Mouse (Mus musculus) heart, postnatal 25 days (tissue): ENCODE measurements around the gene Ccdc149. TPM values are rescaled to one million over a fixed set of nuclear protein-coding genes. Genes with fewer than 3 reads are reported as not detected.
A peak's percentile ranks its signal among the peaks of the same experiment; 100 is the strongest.

Experiments
- DNase-seq: peaks from one replicate; pipeline ENCODE4 v3.0.0; 2022; ENCODE audit warnings: low spot score
- intact Hi-C: fragments of 180-260 bp; cut with DNase I; formaldehyde crosslinking; loops from one replicate; pipeline ENCODE4 v1.15.1; 2025
- total RNA-seq, 2 experiments: library from RNA; stranded (reverse); gene quantifications; 2 replicates each; pipeline ENCODE4 v1.2.3; 2021

Ccdc149 gene
- total RNA-seq, 2 experiments from 2014 or later = 6.8 to 7.1 TPM

DNA sequence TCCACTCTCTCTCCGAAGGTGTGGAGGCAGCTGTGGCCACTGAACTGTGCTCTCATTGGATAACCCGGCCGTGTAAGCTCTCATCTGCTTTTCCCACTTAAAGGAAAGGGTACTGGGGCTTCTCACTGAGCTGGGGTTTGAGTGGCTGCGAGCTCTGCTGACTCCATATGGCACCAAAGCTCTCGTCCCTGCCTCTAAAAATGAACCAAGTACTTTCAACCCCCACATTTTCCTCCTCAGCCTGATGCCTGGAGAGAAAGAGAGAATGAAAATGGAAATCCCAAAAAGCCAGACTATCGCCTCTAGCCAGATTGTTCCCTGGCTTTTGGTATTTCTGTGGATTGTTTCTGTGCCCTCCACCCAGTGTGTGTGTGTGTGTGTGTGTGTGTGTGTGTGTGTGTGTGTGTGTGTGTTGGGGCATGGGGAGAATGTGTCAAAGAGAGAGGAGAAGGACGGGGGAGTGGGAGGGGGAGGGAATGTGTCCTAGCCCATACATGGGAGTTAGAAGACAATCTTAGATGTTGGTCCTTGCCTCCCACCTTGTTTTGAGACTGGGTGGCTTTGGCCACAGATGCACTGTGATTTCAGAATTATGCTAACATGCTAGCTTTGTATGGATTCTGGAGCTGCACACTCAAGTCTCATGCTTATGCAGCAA lies 83.1 kb downstream of the Ccdc149 start:
- intact Hi-C loops = no loop called here
- no peak for DNase-seq

DNA sequence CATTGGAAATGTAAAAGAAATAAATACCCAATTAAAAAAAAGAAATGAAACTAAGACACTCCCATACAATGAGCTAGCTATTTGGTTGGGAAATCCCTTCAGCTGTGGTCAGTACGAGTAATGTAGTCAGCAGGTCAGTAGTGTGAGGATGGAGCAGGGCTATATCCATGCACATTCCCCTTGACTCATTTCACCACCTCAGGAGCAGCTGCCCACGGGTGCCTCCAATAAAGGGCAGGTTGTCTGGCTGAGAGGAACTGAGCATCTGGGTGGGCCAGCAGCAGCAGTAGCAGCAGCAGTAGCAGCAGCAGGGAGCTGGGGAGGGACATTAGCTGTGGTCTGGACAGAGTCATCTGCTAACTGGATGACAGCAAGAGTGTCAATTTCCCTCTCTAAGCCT lies 85.3 kb downstream of the Ccdc149 start:
- DNase-seq = no peak
- intact Hi-C loops = no loop called here

DNA sequence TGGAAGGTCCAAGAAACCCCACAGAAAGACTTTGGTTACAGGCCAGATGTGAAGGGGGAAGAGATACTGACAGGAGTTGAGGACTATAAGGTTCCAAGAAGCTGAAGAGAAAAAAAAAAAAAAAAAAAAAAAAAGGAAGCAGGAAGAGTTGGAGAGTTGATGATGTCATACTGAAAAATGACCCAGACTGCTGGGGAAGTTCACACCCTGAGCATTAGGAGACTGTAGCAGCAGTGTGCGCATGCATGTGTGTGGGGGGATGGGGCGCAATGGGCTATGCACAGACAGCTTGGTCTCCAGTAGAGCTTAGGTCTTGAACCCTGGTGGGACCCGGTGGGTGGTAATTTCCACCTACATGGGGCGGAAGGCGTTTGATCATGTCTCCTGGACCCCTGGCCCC lies 87.6 kb downstream of the Ccdc149 start:
- no peak for DNase-seq
- intact Hi-C loops = no loop called here

DNA sequence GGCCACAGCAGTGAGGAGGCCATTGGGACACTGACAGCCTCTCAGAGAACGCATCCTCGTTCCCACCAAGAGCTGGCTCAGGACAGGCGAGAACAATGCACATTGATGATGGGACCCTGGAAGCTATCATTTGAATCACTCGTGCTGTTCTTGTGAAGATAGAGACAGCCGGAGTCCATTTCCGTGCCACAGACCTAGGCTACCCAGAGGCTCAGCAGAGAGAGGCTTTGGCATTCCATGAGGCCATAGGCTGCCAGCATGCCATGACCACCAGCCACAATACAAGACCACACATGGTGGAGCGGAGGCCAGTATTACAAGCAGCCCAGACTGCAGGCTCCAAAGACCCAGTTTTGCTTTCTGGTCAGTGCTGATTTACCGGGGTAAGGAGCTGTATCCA lies 88.5 kb downstream of the Ccdc149 start:
- intact Hi-C loops = no loop called here
- no peak for DNase-seq

DNA sequence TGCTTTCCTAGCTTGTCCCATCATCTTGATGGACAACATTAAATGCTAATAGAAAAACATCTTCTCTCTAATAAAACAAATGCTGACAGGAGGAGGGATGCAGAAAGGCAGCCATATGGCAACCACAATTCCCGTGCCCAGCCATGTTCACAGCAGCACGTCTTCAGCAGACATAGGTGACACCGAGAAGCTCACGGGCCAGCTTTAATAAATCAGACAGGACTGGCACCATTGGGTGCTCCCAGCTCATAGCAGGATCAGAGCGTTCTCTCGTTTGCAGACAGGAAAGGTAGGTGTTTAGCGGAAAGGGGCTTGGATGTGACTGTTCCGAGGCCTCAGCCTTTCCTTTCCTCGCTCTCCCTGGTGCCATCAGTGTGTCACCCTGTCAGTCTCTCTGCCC lies 95.5 kb downstream of the Ccdc149 start:
- intact Hi-C loops = no loop called here
- no peak for DNase-seq

DNA sequence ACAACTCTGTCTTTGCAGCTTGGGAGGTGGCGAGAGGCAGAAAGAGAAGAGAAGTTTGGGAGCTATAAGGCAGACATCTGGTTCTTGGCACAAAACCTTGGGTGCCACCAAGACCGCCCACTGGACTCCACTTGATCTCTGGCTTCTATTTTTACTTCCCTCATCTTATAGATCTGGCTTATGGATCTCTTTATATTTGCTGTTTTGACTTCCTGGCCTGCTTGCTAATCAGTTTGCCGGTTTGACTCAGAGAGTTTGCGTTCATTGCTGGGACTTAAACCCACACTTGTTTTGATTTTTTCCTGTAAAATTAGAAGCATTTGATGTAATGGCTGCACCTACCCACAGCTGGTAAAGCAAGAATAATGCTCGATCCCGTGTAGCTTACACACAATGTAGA lies 100.4 kb downstream of the Ccdc149 start:
- DNase-seq = no peak
- intact Hi-C loops = no loop called here

DNA sequence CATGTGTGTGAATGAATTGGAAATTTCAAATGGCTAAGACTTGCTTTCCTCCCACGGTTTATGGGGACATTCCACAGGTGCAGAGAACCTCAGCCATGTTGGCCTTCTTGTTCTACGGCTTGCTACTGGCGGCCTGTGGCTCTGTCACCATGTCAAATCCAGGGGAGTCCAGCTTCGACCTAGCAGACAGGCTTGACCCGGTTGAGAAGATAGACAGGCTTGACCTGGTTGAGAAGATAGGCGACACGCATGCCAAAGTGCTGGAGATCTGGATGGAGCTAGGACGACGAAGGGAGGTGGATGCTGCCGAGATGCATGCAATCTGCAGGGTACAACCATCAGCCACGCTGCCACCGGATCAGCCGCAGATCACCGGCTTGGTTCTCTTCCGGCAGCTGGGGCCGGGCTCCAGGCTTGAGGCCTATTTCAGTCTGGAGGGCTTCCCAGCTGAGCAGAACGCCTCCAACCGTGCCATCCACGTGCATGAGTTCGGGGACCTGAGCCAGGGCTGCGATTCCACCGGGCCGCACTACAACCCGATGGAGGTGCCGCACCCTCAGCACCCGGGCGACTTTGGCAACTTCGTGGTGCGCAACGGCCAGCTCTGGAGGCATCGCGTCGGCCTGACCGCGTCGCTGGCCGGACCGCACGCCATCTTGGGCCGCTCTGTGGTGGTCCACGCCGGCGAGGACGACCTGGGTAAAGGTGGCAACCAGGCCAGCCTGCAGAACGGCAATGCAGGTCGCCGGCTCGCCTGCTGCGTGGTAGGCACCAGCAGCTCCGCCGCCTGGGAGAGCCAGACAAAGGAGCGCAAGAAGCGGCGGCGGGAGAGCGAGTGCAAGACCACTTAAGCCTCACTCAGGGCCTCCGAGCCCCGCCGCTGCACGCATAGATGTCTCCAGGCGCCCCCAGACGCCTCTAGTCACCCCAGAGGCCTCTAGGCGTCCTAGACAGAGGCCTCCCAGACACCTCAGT lies 103.2 kb downstream of the Ccdc149 start:
- DNase-seq = no peak
- intact Hi-C loops = loop anchor here (10.0 kb wide), 1 partner anchor 253 kb away; no protein-coding TSS in a partner anchor

DNA sequence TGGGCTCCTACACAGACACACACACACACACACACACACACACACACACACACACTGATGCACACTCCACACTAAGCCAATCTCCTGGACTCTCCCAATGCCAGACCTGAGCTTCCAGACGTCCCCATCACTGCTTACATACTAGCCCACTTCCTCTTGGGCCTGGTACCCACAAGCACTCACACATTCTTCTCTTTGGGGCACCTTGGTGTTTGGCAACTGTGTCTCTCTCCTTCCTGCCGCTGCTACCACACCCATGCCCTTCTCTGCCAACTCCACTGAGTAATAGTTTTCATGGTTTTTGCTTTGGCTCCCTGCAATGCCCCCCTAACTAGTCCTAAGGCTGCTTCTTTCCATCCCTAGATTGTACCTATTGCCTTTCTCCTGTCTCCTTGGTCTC lies 104.7 kb downstream of the Ccdc149 start:
- intact Hi-C loops = loop anchor here (10.0 kb wide), 1 partner anchor 252 kb away; no protein-coding TSS in a partner anchor
- no peak for DNase-seq

DNA sequence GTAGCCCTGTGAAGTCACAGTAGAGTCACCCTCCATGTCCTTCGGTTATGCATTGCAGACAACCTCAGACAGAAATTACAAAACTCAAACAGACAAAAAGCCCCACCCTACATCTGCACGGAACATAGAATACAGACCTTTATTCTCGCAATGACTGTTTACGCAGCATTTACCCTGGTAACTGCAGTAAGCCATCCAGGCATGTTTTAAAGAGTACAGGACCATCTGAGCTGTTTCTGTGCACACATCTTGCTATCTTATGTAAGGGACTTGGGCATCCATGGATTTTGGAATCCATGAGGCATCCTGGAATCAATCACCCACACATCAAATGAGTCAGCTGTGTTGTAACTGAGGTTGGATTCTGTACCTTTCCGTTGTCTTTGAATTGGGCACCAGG lies 105.4 kb downstream of the Ccdc149 start:
- intact Hi-C loops = loop anchor here (10.0 kb wide), 1 partner anchor 251 kb away; no protein-coding TSS in a partner anchor
- DNase-seq = no peak

DNA sequence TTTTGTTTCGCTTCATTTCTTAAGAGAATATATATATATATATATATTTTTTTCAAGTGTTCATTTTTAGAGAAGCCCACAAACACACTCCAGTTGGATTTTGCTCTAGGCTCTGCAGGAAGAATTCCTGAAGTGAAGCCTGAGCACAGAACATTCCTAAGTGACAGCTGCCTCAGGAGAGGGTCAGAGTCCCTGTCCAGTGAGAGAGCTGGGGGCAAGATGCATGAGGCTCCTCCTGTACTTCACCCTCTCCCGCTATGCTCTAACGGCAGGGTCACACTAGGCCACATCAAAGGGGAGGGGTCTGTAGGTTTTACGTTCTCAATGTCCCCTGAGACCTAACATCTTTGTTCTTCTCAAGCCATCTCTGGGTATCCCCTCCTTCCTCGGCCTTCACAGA lies 106.8 kb downstream of the Ccdc149 start:
- intact Hi-C loops = loop anchor here (10.0 kb wide), 1 partner anchor 250 kb away; no protein-coding TSS in a partner anchor
- no peak for DNase-seq

DNA sequence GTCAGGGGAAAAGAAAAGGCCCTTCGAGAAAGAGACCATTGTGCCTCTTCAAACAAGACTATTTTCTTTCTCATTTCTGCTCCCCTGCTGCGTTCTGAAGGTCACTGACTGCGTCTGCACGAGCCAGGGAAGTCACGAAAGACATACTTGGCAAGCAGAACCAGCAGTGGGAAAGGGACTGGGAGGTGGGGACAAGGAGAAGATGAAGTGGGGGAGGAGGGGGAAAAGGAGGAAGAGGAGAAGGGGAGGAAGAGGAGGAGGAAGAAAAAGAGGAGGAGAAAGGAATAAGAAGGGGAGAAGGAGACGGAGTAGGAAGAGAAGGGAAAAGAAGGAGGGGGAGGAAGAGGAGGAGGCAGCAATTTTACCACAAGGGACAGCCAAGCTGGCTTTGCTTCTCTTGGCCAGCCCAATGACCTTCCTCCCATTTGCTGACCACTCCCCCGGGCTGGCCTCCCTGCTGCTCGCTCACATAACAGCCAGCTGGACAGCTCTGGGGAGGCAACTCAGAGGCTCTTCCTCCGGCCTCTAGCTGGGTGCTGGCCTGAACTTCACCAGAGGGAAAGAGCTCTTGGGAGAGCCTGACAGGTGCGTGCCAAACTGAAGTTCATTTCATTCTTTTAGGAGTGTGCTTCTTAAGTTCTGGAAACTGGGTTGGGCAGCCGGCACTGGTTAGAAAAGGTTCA lies 107.7 kb downstream of the Ccdc149 start, which contains the start of gene Sod3:
Gene Sod3, plus strand, starts transcription at position 324 of the 683 bp plus-strand sequence.
- intact Hi-C loops = loop anchor here (10.0 kb wide), 1 partner anchor 249 kb away; no protein-coding TSS in a partner anchor
- peak; percentile 75 for DNase-seq

DNA sequence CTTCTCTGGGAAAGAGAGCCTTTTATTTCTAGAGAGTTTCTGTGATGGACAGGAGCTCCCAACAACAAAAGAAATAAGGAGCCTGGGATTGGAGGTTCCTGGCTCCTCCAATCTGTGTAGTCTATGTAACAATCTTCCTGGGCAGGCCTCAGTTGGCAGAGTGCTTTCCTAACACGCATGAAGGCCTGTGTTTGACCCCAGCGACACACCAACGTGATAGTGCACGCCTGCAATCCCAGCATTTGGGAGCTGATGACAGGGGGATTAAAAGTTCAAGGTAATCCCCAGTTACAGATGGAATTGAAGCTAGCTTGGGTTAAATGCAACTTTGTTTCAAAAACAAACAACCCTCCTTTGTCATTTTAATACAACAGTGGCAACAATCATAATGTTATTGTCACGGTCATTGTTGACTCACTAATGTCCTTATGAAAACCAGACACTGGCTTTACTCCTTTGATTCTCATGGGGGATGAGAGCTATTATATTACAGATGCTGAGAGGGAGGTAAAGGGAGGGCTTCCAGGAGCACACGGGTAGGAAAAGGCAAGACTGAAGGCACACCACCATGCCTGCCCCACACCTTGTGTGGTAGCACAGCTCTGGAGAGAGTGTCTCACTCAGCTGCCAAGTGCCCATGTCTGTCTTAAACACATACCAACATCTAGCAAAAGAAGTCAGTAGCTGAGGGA lies 108.4 kb downstream of the Ccdc149 start:
- DNase-seq = no peak
- intact Hi-C loops = loop anchor here (10.0 kb wide), 1 partner anchor 248 kb away; no protein-coding TSS in a partner anchor

DNA sequence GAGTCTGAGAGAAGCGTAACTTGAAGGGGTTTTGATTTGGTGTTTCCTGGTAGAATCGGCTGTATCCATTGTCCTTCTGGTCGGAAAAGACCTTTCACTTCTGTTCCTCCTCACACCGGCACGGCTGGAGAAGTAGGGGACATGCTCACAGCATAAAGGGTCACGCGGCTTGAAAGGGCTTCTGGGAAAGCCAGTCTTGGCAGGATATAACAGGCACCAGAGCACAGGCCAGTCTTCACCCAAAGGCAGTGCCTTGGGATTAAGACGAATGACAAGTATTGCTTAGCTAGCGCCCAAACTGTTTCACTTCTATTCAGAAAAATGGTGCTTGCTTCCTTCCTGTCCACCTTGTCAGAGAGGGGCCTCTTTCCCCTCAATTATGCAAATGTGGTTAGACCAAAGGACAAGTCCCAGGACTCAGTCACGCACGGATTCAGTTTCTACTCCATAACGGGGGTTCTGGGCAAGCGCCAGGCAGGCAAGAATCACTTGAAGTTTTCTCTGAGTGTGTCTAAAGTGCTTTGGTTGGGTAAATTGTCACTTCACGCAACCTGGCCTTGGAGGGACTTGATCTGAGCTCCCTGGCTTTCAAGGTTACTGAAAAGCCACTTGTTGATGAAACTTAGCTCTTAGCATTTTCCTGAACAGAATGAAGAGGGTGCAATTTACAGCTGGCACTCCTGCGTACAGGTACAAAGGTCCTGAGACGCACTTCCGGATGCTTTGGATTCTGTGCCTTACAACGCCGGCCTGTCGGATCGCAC lies 110.9 kb downstream of the Ccdc149 start:
- no peak for DNase-seq
- intact Hi-C loops = loop anchor here (10.0 kb wide), 1 partner anchor 246 kb away; no protein-coding TSS in a partner anchor

DNA sequence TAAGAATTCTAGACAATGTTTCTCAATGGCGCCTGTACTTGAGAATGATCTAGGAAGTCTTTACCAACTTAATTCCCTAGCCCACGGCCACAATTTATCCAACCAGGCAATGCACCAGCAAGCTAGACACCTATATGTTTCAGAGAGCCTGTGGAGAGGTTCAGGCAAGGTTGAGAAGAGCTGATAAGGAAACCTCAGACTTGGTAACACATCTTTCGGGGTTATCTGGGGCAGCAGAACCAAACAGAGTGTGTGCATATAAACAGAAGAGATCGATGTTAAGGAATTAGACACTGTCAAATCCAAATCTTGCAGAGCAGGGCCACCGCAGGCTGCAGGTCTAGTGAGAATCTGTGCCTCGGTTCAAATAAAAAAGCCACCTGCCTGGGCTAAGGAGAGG lies 113.2 kb downstream of the Ccdc149 start:
- intact Hi-C loops = no loop called here
- DNase-seq = no peak

DNA sequence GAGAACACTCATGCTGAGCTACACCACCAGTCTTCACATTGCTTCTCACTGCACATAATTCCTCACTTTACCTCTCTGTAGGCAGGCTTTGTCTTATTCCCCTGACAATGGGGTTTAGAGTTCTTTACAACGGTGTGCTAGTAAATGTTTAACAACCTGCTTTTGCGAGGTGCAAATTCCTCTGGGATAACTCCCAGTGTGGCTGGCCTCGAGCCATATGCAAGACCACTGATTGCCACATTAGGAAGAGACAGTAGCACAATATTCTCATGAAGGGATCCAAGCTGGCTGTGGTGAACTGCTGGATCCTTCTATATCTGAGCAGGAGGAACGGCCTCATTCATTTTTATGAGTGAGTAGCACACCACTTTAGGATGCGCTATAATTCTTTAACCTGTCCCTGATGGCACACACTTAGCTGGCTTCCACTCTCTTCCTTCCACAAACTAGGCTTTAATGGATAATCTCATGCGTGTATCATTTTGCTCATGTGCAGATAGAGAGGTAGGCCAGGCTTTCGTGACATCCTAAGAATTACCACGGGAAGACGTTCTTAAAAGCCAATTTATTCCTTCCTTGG lies 114.1 kb downstream of the Ccdc149 start:
- DNase-seq = no peak
- intact Hi-C loops = no loop called here

DNA sequence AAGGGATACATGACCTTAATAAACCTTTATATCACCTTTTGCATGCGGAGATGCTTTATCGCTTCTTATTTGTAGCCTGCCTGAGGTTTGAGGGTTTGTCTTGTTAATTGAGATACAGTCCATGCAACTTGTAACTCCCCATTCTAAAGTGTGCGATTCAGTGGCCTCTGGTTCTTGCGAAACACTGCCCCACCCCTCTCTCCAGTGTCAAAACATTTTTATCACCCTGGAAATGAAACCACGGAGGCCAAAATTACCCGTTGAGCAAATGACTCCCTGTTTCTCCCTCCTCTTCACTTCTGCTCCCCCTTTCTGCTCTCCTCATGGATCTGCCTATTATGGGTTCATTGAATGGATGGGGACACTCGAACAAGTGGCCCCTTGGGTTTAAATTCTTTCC lies 115.7 kb downstream of the Ccdc149 start:
- intact Hi-C loops = no loop called here
- no peak for DNase-seq

DNA sequence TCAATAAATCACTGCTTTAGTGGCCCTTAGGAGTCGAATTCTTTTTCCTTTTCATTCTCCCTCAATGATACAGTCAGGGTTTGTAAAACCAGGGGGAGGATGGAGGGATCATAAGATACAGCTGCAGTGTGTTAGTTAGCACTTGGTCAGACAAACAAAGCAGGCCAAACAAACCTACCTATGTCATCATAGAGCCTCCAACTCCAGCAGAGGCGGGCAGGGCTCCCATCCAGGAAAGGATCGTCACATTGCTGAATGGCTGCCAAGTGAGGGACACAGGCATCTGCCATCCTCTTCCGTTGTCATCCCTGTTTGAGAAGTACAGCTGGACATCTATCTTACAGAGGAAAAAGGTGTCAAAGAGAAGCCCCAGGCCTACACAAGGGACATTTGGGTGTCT lies 116.9 kb downstream of the Ccdc149 start:
- intact Hi-C loops = no loop called here
- no peak for DNase-seq

DNA sequence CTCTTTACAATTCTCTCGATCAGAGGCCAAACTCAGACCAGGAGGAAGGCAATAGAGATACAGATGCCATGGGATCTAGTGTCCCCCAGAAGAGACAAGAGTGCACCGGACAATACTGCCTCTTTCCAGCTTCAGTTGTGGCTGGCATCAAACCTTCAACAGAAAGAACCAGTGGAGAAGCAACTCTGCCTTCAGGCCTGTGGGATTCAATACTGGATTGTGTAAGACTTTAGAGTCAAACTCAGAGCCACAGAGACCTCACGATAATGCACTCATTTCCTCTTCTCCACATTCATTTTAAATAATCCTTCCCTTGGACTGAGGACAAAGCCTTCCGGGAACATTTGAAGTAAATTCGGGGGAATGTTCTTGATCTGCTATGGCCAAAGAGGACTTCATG lies 118.6 kb downstream of the Ccdc149 start:
- intact Hi-C loops = no loop called here
- DNase-seq = no peak

DNA sequence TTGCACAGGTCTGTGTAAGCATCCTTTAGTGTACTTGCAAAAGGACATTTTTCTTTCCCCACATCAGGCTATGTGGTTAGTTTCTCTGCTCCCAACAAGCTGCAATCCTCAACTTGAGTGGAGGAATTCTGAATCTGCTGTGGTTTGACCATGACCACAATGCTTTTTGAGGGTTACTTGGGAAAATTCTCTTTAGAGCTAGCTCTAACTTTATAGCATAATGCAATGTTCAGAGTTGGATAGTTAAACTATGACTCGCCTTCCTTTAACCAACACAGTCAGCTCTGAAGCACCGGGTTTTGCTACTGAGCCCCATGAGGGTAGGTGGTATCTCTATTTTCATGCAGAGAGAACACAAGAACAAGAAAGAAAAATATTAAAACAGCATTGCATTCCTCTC lies 119.8 kb downstream of the Ccdc149 start:
- intact Hi-C loops = no loop called here
- no peak for DNase-seq
